Mouse (Mus musculus) stomach, embryonic 14.5 days (tissue): ENCODE measurements around the gene Tacstd2. TPM values are rescaled to one million over a fixed set of nuclear protein-coding genes. Genes with fewer than 3 reads are reported as not detected.

Experiments
- ATAC-seq: fragments of 200-750 bp; cut with Nextera tagmentation; 2 replicates; pipeline ENCODE4 v1.8.0; 2017; ENCODE audit warnings: low read depth, moderate TSS enrichment; ENCODE audit not compliant: insufficient number of reproducible peaks, insufficient read depth, low FRiP score
- H3K27ac ChIP-seq: fragments of 300-500 bp; sonication (generic); 2 replicates; pipeline ENCODE4 v1.5.1; 2014; ENCODE audit warnings: mild to moderate bottlenecking, low read length, moderate library complexity, mixed read lengths
- H3K27me3 ChIP-seq: fragments of 300-500 bp; sonication (generic); 2 replicates; pipeline ENCODE4 v1.6.1; 2014; ENCODE audit warnings: low read length, control low read depth, mixed read lengths; ENCODE audit not compliant: control insufficient read depth, insufficient read depth
- H3K36me3 ChIP-seq: fragments of 300-500 bp; sonication (generic); 2 replicates; pipeline ENCODE4 v1.6.1; 2014; ENCODE audit warnings: mild to moderate bottlenecking, control low read depth, low read length, moderate library complexity, mixed read lengths; ENCODE audit not compliant: control insufficient read depth, insufficient read depth
- H3K4me1 ChIP-seq: fragments of 300-500 bp; sonication (generic); 2 replicates; pipeline ENCODE4 v1.6.1; 2014; ENCODE audit warnings: low read length, control low read depth, mixed read lengths; ENCODE audit not compliant: control insufficient read depth, insufficient read depth
- H3K4me2 ChIP-seq: fragments of 300-500 bp; sonication (generic); replicated peaks from 2 replicates; pipeline ENCODE4 v1.6.1; 2014; ENCODE audit warnings: low read depth, low read length, control low read depth
- H3K4me3 ChIP-seq: fragments of 300-500 bp; sonication (generic); 2 replicates; pipeline ENCODE4 v1.5.1; 2014; ENCODE audit warnings: low read depth, low read length, control low read depth
- H3K9ac ChIP-seq: fragments of 300-500 bp; sonication (generic); replicated peaks from 2 replicates; pipeline ENCODE4 v1.6.1; 2014; ENCODE audit warnings: low read depth, mild to moderate bottlenecking, control low read depth, low read length, moderate library complexity, mixed read lengths
- H3K9me3 ChIP-seq: fragments of 300-500 bp; sonication (generic); 2 replicates; pipeline ENCODE4 v1.6.1; 2016; ENCODE audit warnings: low read depth, low read length, control low read depth; ENCODE audit not compliant: control insufficient read depth
- WGBS: fragments of 180-500 bp; shearing (Covaris S2); extraction: QIAGEN DNeasy Blood & Tissue Kit; methylation state at CpG from one replicate; pipeline ENCODE4 v1.1.7; 2014; 5-methylcytosine and 5-hydroxymethylcytosine counted together
- polyA plus RNA-seq: library from polyadenylated mRNA; unstranded; fragments of >200 nt; fragmentation: Nextera tagmentation; extraction: Ambion mirVana; gene quantifications from 2 replicates; pipeline ENCODE4 v1.2.1, GENCODE M21; 2014

The Tacstd2 gene
- polyA plus RNA-seq = 55.0 and 63.8 TPM in 2 replicates

DNA sequence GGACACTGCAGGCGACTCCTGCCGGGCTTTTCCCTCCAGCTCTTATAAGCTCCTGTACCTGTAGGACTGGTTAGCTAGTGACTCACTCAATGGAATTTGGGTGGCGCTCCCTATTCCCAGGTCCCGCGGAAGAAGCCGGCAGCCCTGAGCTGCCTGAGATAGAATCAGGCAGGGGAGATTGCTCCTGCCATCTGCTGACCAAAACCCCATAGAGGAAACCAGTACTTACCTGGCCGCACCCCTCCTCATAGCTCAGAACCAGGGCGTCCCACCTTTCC, at the start of gene Tacstd2:
TSS of gene Tacstd2 (minus strand) at position 20 of the 278 bp plus-strand sequence.
- Histone ChIP-seq H3K4me3 (peak within 1 kb of the TSS; percentile 39), H3K9ac (0 out of 2 replicates have a peak within 1 kb of the TSS, but pooled peaks have one; percentile 6), H3K4me1 (no peaks in the 10 kb centered on the region; the same call in 1 of the 2 replicates), H3K36me3 (no peaks in the 10 kb centered on the region), H3K27me3 (peaks cover 38% of the 10 kb centered on the region), H3K4me2 (peak within 1 kb of the TSS; percentile 69), H3K27ac (0 out of 2 replicates have a peak within 1 kb of the TSS, but pooled peaks have one; percentile 30), H3K9me3 (no peaks in the 10 kb centered on the region)
- ATAC-seq = peak; percentile 81
- WGBS = 7% methylated on average over 8 of the region's 8 CpGs

DNA sequence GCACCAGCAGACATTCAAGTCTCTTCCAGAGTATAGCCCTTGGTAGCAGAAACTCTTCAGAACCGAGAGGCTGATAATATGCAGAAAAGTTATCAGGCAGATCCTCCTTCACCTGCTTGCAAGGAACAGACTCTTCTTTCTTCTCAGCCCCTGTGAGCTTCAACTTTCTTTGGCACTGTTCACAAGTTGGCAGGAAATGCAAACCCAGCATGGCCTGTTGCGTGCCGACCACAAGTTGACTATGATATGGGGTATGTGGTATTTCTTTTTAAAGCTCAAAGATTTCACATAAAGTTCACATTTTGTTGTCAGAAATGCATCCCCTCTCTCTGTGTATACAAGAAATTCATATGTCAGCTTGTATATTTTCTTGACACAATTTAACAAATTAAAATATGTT, 30.7 kb upstream of the Tacstd2 start:
- no peaks in the 10 kb centered on the region for H3K9me3 ChIP-seq
- H3K4me1 ChIP-seq = no peaks in the 10 kb centered on the region
- no peaks in the 10 kb centered on the region for H3K27me3 ChIP-seq
- no peak overlapping the region for H3K9ac ChIP-seq
- no peaks in the 10 kb centered on the region for H3K36me3 ChIP-seq
- 95% methylated on average over 3 of the region's 3 CpGs for WGBS
- no peak overlapping the region for H3K27ac ChIP-seq
- H3K4me3 ChIP-seq = no peak overlapping the region
- no peak overlapping the region for H3K4me2 ChIP-seq
- ATAC-seq = no peak

DNA sequence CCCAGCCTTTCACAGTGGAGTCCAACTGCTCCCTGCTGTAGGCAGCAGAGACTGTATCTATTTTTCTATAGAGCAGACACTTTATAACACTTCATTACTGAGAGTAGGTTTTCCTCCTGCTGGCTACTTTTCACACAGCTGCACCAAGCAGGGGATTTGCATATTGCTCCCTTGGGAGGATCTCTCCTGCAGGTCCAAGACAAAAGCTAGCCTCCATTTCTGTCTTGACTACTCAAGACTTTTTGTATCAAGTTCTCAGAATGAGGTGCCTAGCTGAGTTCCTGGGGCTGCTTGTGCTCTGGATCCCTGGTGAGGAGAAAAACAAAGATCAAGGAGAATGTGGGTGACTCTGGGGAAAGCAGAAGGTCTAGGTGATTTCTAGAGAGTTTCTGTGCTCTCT, 19.8 kb upstream of the Tacstd2 start:
- no peak for ATAC-seq
- Histone ChIP-seq H3K9me3 (no peaks in the 10 kb centered on the region), H3K4me2 (no peak overlapping the region), H3K27ac (no peak overlapping the region), H3K4me1 (no peaks in the 10 kb centered on the region), H3K36me3 (no peaks in the 10 kb centered on the region), H3K27me3 (no peaks in the 10 kb centered on the region), H3K4me3 (no peak overlapping the region), H3K9ac (no peak overlapping the region)

DNA sequence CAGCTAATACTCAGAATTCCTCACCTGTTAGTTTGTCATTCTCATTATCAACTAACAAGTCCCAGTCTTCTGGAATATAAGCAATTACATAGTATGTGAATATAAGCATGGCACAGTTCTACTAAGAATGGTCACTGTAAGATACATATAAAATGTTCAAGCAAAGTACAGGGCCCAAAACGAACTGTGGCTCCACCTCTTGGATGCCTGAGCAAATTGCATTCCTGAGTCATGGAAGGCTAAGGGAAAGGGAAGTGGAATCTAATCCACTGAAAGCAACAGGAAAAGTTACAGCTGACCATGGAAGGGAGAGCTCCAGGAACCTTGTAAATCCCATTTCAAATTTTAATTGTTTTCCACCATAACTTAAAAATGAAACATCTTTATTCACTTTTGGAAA, 14.0 kb upstream of the Tacstd2 start:
- no peak for ATAC-seq
- H3K36me3 ChIP-seq = no peaks in the 10 kb centered on the region
- no peaks in the 10 kb centered on the region for H3K27me3 ChIP-seq
- H3K9me3 ChIP-seq = no peaks in the 10 kb centered on the region
- no peaks in the 10 kb centered on the region for H3K4me1 ChIP-seq
- 16% methylated on average over 1 of the region's 1 CpGs for WGBS
- no peak overlapping the region for H3K4me2 ChIP-seq
- no peak overlapping the region for H3K4me3 ChIP-seq
- H3K9ac ChIP-seq = no peak overlapping the region
- H3K27ac ChIP-seq = no peak overlapping the region

DNA sequence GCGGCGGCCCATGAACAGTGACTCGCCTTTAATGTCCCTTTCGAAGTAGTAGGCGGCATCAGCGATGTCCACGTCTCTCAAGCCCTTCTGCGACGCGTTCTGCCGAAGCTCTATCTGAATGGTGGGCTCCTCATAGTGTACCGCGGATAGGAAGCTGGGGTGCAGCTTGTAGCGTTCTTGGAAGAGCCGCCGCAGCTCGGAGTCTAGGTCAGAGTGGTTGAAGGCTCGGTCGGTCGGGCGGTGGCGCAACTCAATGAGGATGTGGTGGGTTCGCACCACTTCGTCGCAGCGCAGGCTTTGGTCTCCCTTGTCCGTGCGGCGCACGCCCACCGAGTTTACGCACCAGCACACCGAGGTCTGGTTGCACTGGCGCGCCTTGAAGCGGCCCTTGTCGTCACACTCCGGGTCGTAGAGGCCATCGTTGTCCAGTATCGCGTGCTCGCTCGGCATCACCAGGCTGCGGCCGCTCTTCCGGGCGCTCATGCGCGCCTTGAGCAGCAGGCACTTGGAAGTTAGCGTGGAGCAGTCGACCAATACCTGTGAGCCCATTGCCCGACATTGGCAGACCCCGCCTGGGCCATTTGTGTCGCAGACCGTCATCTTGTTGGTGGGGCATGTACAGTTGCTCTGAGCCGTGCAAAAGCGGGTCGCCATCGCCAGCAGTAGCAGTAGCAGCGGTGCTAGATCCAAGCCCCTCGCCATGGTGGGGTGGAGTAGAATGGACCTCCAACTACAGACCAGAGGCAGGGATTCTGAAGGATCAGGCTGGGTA, 405 bp downstream of the Tacstd2 start:
- no peaks in the 10 kb centered on the region for H3K36me3 ChIP-seq
- ATAC-seq = peak; percentile 34; the same call in 1 of the 2 replicates
- H3K27me3 ChIP-seq = peaks cover 38% of the 10 kb centered on the region
- H3K27ac ChIP-seq = 0 out of 2 replicates have a peak overlapping the region, but pooled peaks have one; percentile 30
- H3K9ac ChIP-seq = 0 out of 2 replicates have a peak overlapping the region, but pooled peaks have one; percentile 6
- no peaks in the 10 kb centered on the region for H3K9me3 ChIP-seq
- H3K4me3 ChIP-seq = peak overlapping the region; percentile 39
- peak overlapping the region; percentile 69 for H3K4me2 ChIP-seq
- H3K4me1 ChIP-seq = no peaks in the 10 kb centered on the region; the same call in 1 of the 2 replicates
- 1% methylated on average over 62 of the region's 62 CpGs for WGBS

DNA sequence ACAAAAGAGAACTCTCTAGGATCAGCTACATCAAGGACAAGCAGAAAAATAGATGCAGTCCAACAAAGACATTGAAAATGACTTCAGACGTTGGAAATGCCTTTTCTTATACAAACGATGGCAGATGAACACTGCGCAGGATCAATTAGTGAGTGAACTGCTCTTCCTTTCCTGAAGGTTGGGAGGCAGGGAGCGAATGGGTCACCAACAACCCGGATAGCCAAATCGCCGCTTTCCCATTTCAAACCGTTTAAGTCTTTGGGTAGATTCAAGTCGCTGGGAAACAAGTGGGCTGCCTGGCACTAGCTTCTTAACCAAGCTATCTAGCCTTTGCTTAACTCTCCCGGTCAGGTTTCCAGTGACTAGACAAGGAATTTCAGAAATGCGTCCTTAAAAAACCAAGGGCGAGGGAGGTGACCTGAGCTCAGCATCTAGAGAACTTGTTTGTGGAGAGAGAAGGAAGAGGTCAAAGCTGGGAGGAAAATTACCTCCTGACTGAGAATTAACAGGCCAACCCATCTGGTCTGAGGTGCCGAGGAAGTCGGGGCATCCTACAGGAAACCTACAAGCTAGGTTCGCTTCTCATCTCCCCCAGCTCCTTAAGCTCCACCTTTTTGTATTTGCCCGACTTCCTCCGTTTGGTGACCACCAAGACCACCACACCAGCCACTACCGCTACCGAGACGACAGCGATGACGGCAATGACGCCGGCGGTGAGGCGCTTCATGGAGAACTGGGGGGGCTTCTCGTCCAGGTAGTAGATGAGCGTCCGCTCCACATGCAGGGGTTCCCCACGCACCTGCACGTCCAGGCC, 1.2 kb downstream of the Tacstd2 start:
- peak overlapping the region; percentile 69 for H3K4me2 ChIP-seq
- H3K4me1 ChIP-seq = no peaks in the 10 kb centered on the region; the same call in 1 of the 2 replicates
- H3K27me3 ChIP-seq = peaks cover 38% of the 10 kb centered on the region
- no peaks in the 10 kb centered on the region for H3K36me3 ChIP-seq
- no peaks in the 10 kb centered on the region for H3K9me3 ChIP-seq
- peak overlapping the region; percentile 39 for H3K4me3 ChIP-seq
- H3K9ac ChIP-seq = 0 out of 2 replicates have a peak overlapping the region, but pooled peaks have one; percentile 6
- H3K27ac ChIP-seq = no peak overlapping the region
- no peak for ATAC-seq
- WGBS = 10% methylated on average over 31 of the region's 31 CpGs

DNA sequence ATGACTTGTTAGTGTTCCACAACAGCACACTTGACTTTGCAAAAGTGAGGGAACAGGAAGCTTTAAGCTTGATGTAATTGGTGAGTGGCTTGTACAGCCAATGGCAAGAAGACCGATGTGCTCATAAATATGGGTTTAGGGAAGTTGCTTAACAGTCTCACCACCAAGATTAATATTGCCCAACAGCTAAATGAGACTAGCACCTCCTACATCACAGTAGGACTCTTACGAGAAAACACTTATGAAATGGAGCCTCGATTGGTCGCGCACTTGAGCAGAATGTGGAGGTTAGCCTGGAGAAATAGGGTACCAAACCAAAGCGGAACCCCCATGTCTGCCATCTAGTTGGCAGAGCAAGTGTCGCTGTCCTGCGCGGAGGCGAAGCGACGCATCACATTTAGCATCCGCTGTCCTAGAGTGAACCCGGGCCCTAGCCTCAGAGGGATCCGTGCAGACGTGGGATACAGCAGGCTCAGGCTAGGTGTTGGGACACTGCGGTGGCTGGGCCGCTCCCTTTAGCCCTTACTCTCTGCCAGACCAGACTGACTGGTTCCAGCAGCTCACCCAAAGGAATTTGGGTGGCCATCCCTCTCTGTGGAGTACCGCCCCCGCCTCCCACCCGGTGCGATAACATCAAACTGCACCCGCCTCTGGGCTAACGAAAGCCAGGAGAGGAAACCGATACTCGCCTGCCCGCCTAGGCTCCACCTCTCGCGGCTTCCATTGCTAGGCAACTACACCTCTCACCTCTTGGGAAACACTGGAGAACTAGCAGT, 2.7 kb downstream of the Tacstd2 start:
- WGBS = 8% methylated on average over 29 of the region's 29 CpGs
- Histone ChIP-seq H3K27ac (no peak overlapping the region), H3K4me1 (no peaks in the 10 kb centered on the region; the same call in 1 of the 2 replicates), H3K36me3 (no peaks in the 10 kb centered on the region), H3K9ac (no peak overlapping the region), H3K9me3 (no peaks in the 10 kb centered on the region), H3K4me2 (no peak overlapping the region; the same call in 1 of the 2 replicates), H3K27me3 (peaks cover 38% of the 10 kb centered on the region), H3K4me3 (peak overlapping the region; percentile 15; the same call in 1 of the 2 replicates)
- peak; percentile 72 for ATAC-seq

DNA sequence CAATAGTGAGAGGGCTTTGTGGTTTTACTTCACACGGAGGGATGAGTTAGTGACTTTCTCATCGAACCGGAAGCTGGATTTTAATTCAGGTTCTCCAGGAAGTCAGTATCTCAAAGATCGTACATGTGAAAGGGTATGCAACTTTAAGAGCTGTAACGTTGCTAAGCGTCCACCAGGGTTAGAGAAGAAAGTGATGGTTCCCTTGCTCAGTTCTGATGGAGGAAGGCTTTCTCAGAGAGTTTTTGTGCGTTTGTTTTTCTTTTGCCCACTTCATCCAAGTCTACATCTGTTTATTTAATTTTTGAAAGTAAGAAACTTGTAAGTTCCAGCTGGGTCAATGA, 3.8 kb downstream of the Tacstd2 start:
- Histone ChIP-seq H3K27ac (no peak overlapping the region), H3K4me3 (no peak overlapping the region), H3K36me3 (no peaks in the 10 kb centered on the region), H3K4me1 (no peaks in the 10 kb centered on the region; the same call in 1 of the 2 replicates), H3K9me3 (no peaks in the 10 kb centered on the region), H3K27me3 (peaks cover 36% of the 10 kb centered on the region), H3K4me2 (no peak overlapping the region), H3K9ac (no peak overlapping the region)
- 68% methylated on average over 7 of the region's 7 CpGs for WGBS
- no peak for ATAC-seq
